ENCODE assay signal across 30 mouse cellular contexts in the genomic region with DNA sequence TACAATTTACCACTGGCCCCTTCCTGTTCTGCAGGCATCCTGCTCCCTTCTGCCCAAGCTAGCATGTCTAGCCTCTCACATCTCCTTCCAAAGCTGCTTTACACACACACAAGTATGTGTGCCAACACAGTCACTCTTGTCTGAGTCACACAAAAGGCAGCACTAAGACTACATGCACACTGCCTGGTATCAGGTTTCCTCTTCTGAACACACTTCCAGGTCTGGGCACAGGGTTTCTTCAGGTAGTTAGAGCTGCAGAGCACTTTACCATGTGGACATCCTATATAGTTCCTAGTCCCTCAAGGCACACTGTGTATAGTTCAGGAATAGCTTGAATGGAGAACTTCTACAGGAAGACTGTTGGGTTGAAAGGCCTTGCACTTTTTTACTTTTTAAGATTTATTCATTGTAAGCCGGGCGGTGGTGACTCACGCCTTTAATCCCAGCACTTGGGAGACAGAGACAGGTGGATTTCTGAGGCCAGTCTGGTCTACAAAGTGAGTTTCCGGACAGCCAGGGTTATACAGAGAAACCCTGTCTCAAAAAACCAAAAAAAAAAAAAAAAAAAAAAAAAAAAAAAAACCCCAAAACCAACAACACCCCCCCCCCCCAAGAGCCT. TPM values are rescaled to one million over a fixed set of nuclear protein-coding genes. Genes with fewer than 3 reads are reported as not detected.
DNase-seq lines count a peak whose midpoint lies in the region; TF ChIP-seq lines count a peak whose summit lies in the region.
"Had no signal": no experiment of that assay in that cellular context is flagged by ENCODE, and none has a peak within 500 bp of the region (broad histone marks: within the 10 kb centered on the region; RNA-seq: fewer than 3 reads in every experiment).

No protein-coding gene starts in this region.

- H3ac ChIP-seq in C2C12 (ENCODE audit: control insufficient read depth, insufficient read length, low read depth), result no peak overlapping the region

- H3K4me3 ChIP-seq in C2C12 (ENCODE audit: insufficient read depth, poor library complexity, severe bottlenecking), result no peak overlapping the region
- H3K4me3 ChIP-seq: embryonic facial prominence, embryonic 13.5 days; erythroblast, embryonic 14.5 days; forebrain, embryonic 12.5 days; heart, embryonic 15.5 days; kidney, embryonic 15.5 days; layer of hippocampus, adult 2 months; left cerebral cortex, adult 2 months; liver, embryonic 12.5 days; midbrain, embryonic 13.5 days; neural tube, embryonic 15.5 days had no signal

- peak; percentile 63 for DNase-seq in 3134 (ENCODE audit: extremely low read depth, insufficient read length, low spot score)
- DNase-seq in adrenal gland, postnatal 10 days, result peak; percentile 32
- peak; percentile 72 for DNase-seq in fibroblast of lung, adult 2 months (ENCODE audit: low read depth)
- no peak for DNase-seq in embryo, embryonic 10 days (ENCODE audit: low spot score)
- DNase-seq in layer of hippocampus, adult 11-12 months (ENCODE audit: low spot score), result no peak
- no peak for DNase-seq in right cerebral cortex, postnatal 4 days
- DNase-seq: cerebellum, adult 9-10 months; forebrain, postnatal 0 days; gastrocnemius, postnatal 10 days; kidney, adult 18-20 months; kidney, postnatal 25 days; left cerebral cortex, postnatal 4 days; liver, postnatal 0 days; lung, postnatal 36 days; retina, postnatal 1 day; right cerebral cortex, postnatal 25 days; spleen, adult 18-20 months; thymus, adult 18-20 months; thymus, postnatal 25 days had no signal

- H3K79me3 ChIP-seq in C2C12 (ENCODE audit: low read depth), result no peaks in the 10 kb centered on the region

- no peak for TF ChIP-seq CTCF in C2C12 (IDR thresholded peaks at IDR 0.05; ENCODE audit: control insufficient read depth, insufficient read depth, insufficient read length)

- no peaks in the 10 kb centered on the region for H3K79me2 ChIP-seq in C2C12 (ENCODE audit: control insufficient read depth, insufficient read depth)

- no peaks in the 10 kb centered on the region for H3K27me3 ChIP-seq in C2C12 (ENCODE audit: control insufficient read depth, insufficient read depth, insufficient read length)
- H3K27me3 ChIP-seq: embryonic facial prominence, embryonic 13.5 days; forebrain, embryonic 12.5 days; heart, embryonic 15.5 days; kidney, embryonic 15.5 days; liver, embryonic 12.5 days; midbrain, embryonic 13.5 days; neural tube, embryonic 15.5 days had no signal

- H3K36me3 ChIP-seq in C2C12 (ENCODE audit: control insufficient read depth, insufficient read depth), result peaks cover 13% of the 10 kb centered on the region
- H3K36me3 ChIP-seq: forebrain, embryonic 12.5 days had no signal

TF ChIP-seq in C2C12, 6 proteins besides CTCF, POLR2A, EP300 and RAD21:
- no peak for TF ChIP-seq MYOG (IDR thresholded peaks at IDR 0.05; ENCODE audit: control insufficient read depth, extremely low read depth, insufficient read length)
- TF ChIP-seq FOSL1 (IDR thresholded peaks at IDR 0.05; ENCODE audit: insufficient read depth, low read length, poor library complexity, severe bottlenecking), result peak; percentile 8
- peak; percentile 69 for TF ChIP-seq MYOD1 (IDR thresholded peaks at IDR 0.05; ENCODE audit: control insufficient read depth, insufficient read length, low read depth)

RNA-seq across cellular contexts. Expression of a gene that starts 43.6 kb away (rescaled TPM):
- polyA plus RNA-seq in C2C12 (2012; fragmentation: generic; extraction: Trizol), result 4.8 TPM
- total RNA-seq in adrenal gland, postnatal 10 days (2021), result 10 to 100 TPM; 20.4 to 21.8 TPM

RNA-seq across cellular contexts. Expression of a gene that starts 50.3 kb away (rescaled TPM):
- 40.0 TPM for polyA plus RNA-seq in C2C12 (2012; fragmentation: generic; extraction: Trizol)
- total RNA-seq in adrenal gland, postnatal 10 days (2021), result 10 to 100 TPM; 80.6 to 96.3 TPM

RNA-seq across cellular contexts. Expression of a gene that starts 50.6 kb away (rescaled TPM):
- 4.8 TPM for polyA plus RNA-seq in C2C12 (2012; fragmentation: generic; extraction: Trizol)
- 10 to 100 TPM; 21.4 to 25.7 TPM for total RNA-seq in adrenal gland, postnatal 10 days (2021)

Comparison
In these comparisons a context has a peak if more than half of its experiments do, and no peak if none do; other contexts are left out.
1. DNase-seq: peak in 3134 (single experiment), adrenal gland, postnatal 10 days (single experiment) and fibroblast of lung, adult 2 months (single experiment); none in embryo, embryonic 10 days (single experiment), layer of hippocampus, adult 11-12 months (single experiment) and right cerebral cortex, postnatal 4 days (single experiment).